Mouse (Mus musculus) frontal cortex, adult (tissue): Measurements from ENCODE around the gene Abhd16a.
"Not testable (repeated sequence)": the region's sequence is repeated elsewhere in the genome, so short reads cannot be mapped to it uniquely, and the experiment has no call there.

Experiments used
- ATAC-seq: cut with Nextera tagmentation; 2 replicates; pipeline ENCODE4 v1.9.2; 2017; ENCODE audit warnings: mild to moderate bottlenecking, moderate library complexity, mixed read lengths; ENCODE audit not compliant: low TSS enrichment

Gene Abhd16a

GRCm38 (mm10) chr17:35120745-35121142, 31.7 kb downstream of the Abhd16a start:
- no peak; the same call in 1 of the 2 replicates for ATAC-seq

- peak; percentile 89 for ATAC-seq
Observed at GRCm38 (mm10) chr17:35121143-35121799, 32.2 kb downstream of the Abhd16a start, which contains the start of gene Gpank1. Gpank1 (plus strand) TSS chr17:35121455.

- ATAC-seq: peak; percentile 33; the same call in 1 of the 2 replicates
Observed at GRCm38 (mm10) chr17:35121871-35122303, 32.8 kb downstream of the Abhd16a start, which contains the start of gene Csnk2b. Csnk2b (minus strand) TSS chr17:35122053.

- ATAC-seq: not testable (repeated sequence)
Observed at GRCm38 (mm10) chr17:35123287-35123686, 34.2 kb downstream of the Abhd16a start.

GRCm38 (mm10) chr17:35124261-35124896, 35.3 kb downstream of the Abhd16a start:
- not testable (repeated sequence) for ATAC-seq

GRCm38 (mm10) chr17:35125081-35125480, 36.0 kb downstream of the Abhd16a start:
- no peak for ATAC-seq

GRCm38 (mm10) chr17:35125578-35125977, 36.5 kb downstream of the Abhd16a start:
- ATAC-seq: no peak

GRCm38 (mm10) chr17:35126206-35126611, 37.1 kb downstream of the Abhd16a start, which contains the start of gene D17H6S53E:
D17H6S53E (plus strand) TSS chr17:35126373.
- peak; percentile 28; the same call in 1 of the 2 replicates for ATAC-seq

GRCm38 (mm10) chr17:35127017-35127416, 38.0 kb downstream of the Abhd16a start:
- ATAC-seq: no peak

- no peak for ATAC-seq
Observed at GRCm38 (mm10) chr17:35128996-35129395, 39.9 kb downstream of the Abhd16a start.

- no peak for ATAC-seq
Observed at GRCm38 (mm10) chr17:35131038-35131437, 42.0 kb downstream of the Abhd16a start.

- no peak for ATAC-seq
Observed at GRCm38 (mm10) chr17:35131500-35132173, 42.6 kb downstream of the Abhd16a start, which contains the start of gene Apom. Apom (minus strand) TSS chr17:35132050.

GRCm38 (mm10) chr17:35132174-35132560, 43.1 kb downstream of the Abhd16a start:
- ATAC-seq: no peak

GRCm38 (mm10) chr17:35133517-35133916, 44.5 kb downstream of the Abhd16a start:
- no peak for ATAC-seq

GRCm38 (mm10) chr17:35134801-35135590, 45.9 kb downstream of the Abhd16a start, which contains the start of gene Bag6:
Bag6 (plus strand) TSS chr17:35135178.
- peak; percentile 94 for ATAC-seq

GRCm38 (mm10) chr17:35135591-35136320, 46.7 kb downstream of the Abhd16a start:
- ATAC-seq: peak; percentile 58

- no peak for ATAC-seq
Observed at GRCm38 (mm10) chr17:35139269-35139668, 50.2 kb downstream of the Abhd16a start.

GRCm38 (mm10) chr17:35140490-35140996, 51.5 kb downstream of the Abhd16a start:
- ATAC-seq: no peak

- no peak for ATAC-seq
Observed at GRCm38 (mm10) chr17:35141971-35142370, 52.9 kb downstream of the Abhd16a start.

GRCm38 (mm10) chr17:35146139-35146538, 57.1 kb downstream of the Abhd16a start:
- ATAC-seq: no peak
